Mouse (Mus musculus): ENCODE measurements around the gene Olfr1326-ps1. TPM values are rescaled to one million over a fixed set of nuclear protein-coding genes. Genes with fewer than 3 reads are reported as not detected.

Gene Olfr1326-ps1
- polyA plus RNA-seq (2014; fragmentation: Illumina TruSeq; extraction: RNeasy Lipid Tissue Mini Kit (QIAGEN cat#74804); ENCODE audit: low read depth, low replicate concordance): not detected

DNA sequence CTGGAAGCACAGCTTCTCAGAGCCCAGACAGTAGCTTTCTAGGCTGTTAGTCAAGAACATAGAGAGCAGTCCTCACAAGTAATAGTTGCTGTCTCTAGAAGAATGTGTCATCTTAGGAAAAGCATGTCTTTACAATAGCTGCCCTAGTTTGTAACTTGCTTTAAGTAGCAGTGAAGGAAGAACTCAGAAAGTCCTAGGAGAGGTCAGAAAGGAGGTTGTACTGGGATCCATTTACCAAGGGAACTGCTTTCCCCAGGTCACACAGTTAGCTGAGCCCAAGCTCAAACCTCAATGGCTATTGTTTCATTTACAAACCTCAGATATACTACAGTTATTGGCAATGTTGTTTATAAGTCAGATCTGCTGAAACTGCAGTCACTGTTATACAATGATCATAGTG lies at the start of gene Olfr1326-ps1:
Gene Olfr1326-ps1, minus strand, starts transcription at position 101 of the 400 bp plus-strand sequence.

DNA sequence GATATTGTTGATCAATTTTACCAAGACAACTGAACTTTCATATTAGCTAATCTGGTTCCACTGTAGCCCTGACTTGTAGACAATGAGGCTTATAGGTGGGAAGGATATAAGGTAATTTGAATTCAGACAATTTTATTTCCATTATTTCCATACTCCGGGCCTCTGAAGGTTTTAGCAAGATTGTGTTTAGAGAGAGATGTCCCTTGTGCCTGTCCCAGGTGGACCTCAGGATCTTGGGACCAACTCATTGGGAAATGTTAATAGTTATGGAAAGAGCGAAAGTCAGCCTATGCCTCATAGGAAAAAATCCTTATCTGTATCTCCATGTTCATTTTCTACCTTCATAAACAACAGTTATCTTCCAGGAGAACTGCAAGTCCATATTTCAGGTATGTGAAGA lies 17.7 kb upstream of the Olfr1326-ps1 start, which contains the start of gene Olfr1325:
Gene Olfr1325, plus strand, starts transcription at position 301 of the 400 bp plus-strand sequence.

Other genes with a start within 250 kb of the Olfr1326-ps1 start
- gene Plxna3, start 245.8 kb downstream of the Olfr1326-ps1 start, polyA plus RNA-seq (2014; fragmentation: Illumina TruSeq; extraction: RNeasy Lipid Tissue Mini Kit (QIAGEN cat#74804); ENCODE audit: low read depth, low replicate concordance): 1.0 TPM
- gene Lage3, start 221.3 kb downstream of the Olfr1326-ps1 start, polyA plus RNA-seq (2014; fragmentation: Illumina TruSeq; extraction: RNeasy Lipid Tissue Mini Kit (QIAGEN cat#74804); ENCODE audit: low read depth, low replicate concordance): 10.0 TPM
- 35.8 TPM for gene Ubl4a, start 201.7 kb downstream of the Olfr1326-ps1 start, polyA plus RNA-seq (2014; fragmentation: Illumina TruSeq; extraction: RNeasy Lipid Tissue Mini Kit (QIAGEN cat#74804); ENCODE audit: low read depth, low replicate concordance)
- 10.3 TPM for gene Slc10a3, start 201.5 kb downstream of the Olfr1326-ps1 start, polyA plus RNA-seq (2014; fragmentation: Illumina TruSeq; extraction: RNeasy Lipid Tissue Mini Kit (QIAGEN cat#74804); ENCODE audit: low read depth, low replicate concordance)
- gene Fam3a, start 181.6 kb downstream of the Olfr1326-ps1 start, polyA plus RNA-seq (2014; fragmentation: Illumina TruSeq; extraction: RNeasy Lipid Tissue Mini Kit (QIAGEN cat#74804); ENCODE audit: low read depth, low replicate concordance): 12.5 TPM
- gene Ikbkg, start 181.6 kb downstream of the Olfr1326-ps1 start, polyA plus RNA-seq (2014; fragmentation: Illumina TruSeq; extraction: RNeasy Lipid Tissue Mini Kit (QIAGEN cat#74804); ENCODE audit: low read depth, low replicate concordance): 47.1 TPM
- gene G6pdx, start 145.7 kb downstream of the Olfr1326-ps1 start, polyA plus RNA-seq (2014; fragmentation: Illumina TruSeq; extraction: RNeasy Lipid Tissue Mini Kit (QIAGEN cat#74804); ENCODE audit: low read depth, low replicate concordance): 12.9 TPM
- not detected for gene Gm6880, start 93.5 kb downstream of the Olfr1326-ps1 start, polyA plus RNA-seq (2014; fragmentation: Illumina TruSeq; extraction: RNeasy Lipid Tissue Mini Kit (QIAGEN cat#74804); ENCODE audit: low read depth, low replicate concordance)
- not detected for gene Olfr1325, start 17.8 kb upstream of the Olfr1326-ps1 start, polyA plus RNA-seq (2014; fragmentation: Illumina TruSeq; extraction: RNeasy Lipid Tissue Mini Kit (QIAGEN cat#74804); ENCODE audit: low read depth, low replicate concordance)
- gene Gm5640, start 70.7 kb upstream of the Olfr1326-ps1 start, polyA plus RNA-seq (2014; fragmentation: Illumina TruSeq; extraction: RNeasy Lipid Tissue Mini Kit (QIAGEN cat#74804); ENCODE audit: low read depth, low replicate concordance): not detected
- not detected for gene Gm6890, start 166.0 kb upstream of the Olfr1326-ps1 start, polyA plus RNA-seq (2014; fragmentation: Illumina TruSeq; extraction: RNeasy Lipid Tissue Mini Kit (QIAGEN cat#74804); ENCODE audit: low read depth, low replicate concordance)